In the genomic region with DNA sequence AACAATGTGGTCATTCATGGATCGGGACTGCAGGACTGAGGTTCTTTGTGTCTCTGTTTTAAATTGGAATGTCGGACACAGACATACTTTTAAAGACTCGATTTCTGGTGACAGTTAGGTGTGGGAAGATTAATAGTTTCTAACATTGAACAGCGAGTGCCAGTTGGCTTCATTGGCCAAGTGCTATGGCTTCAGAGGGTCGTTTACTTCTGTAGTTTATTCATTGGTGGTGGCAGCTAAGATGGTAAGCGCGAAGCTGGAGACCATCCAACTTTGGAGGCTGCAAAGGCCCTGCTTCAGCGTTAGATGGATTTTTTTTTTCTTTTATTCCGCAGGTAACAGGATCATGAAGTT, we compare ENCODE assay signal across 8 mouse cellular contexts. TPM values are rescaled to one million over a fixed set of nuclear protein-coding genes. Genes with fewer than 3 reads are reported as not detected.
A peak's percentile ranks its signal among the peaks of the same experiment; 100 is the strongest.
DNase-seq lines count a peak whose midpoint lies in the region; ATAC-seq and TF ChIP-seq lines count a peak whose summit lies in the region.

No protein-coding gene starts in this region.

- intact Hi-C loops in heart, postnatal 10 days (cut with DNase I): no loop called here

- H3K4me2 ChIP-seq in heart, embryonic 15.5 days: peak overlapping the region; percentile 67
- H3K4me2 ChIP-seq in intestine, embryonic 15.5 days (replicated peaks): peak overlapping the region; percentile 62
- H3K4me2 ChIP-seq in midbrain, embryonic 13.5 days (replicated peaks): peak overlapping the region; percentile 60

- TF ChIP-seq POLR2A in ES-Bruce4 (IDR thresholded peaks at IDR 0.05; ENCODE audit: insufficient read depth, low read length): no peak
- no peak for TF ChIP-seq POLR2A in cortical plate, adult 2 months (IDR thresholded peaks at IDR 0.05; ENCODE audit: extremely low read depth, insufficient read depth, low read length)

- H3K4me3 ChIP-seq in heart, embryonic 15.5 days: peak overlapping the region; percentile 85
- peak overlapping the region; percentile 69 for H3K4me3 ChIP-seq in ES-Bruce4 (ENCODE audit: low read depth, low read length)
- H3K4me3 ChIP-seq in cortical plate, adult 2 months (ENCODE audit: insufficient read depth, low read length): peak overlapping the region; percentile 50
- peak overlapping the region; percentile 92 for H3K4me3 ChIP-seq in intestine, embryonic 15.5 days (replicated peaks)
- peak overlapping the region; percentile 66 for H3K4me3 ChIP-seq in midbrain, embryonic 13.5 days (replicated peaks)

- H3K9ac ChIP-seq in heart, embryonic 15.5 days: peak overlapping the region; percentile 87
- H3K9ac ChIP-seq in ES-Bruce4 (ENCODE audit: low read depth, poor library complexity, severe bottlenecking): peak overlapping the region; percentile 38
- peak overlapping the region; percentile 90 for H3K9ac ChIP-seq in intestine, embryonic 15.5 days
- H3K9ac ChIP-seq in midbrain, embryonic 13.5 days (replicated peaks): peak overlapping the region; percentile 82

- no peak for TF ChIP-seq EP300 in ES-Bruce4 (IDR thresholded peaks at IDR 0.05; ENCODE audit: insufficient read depth, low read depth, low read length)

- no peak for DNase-seq in heart, postnatal 10 days
- no peak for DNase-seq in Muller cell, postnatal 12 days (ENCODE audit: inconsistent ontology term)

- no peak for TF ChIP-seq CTCF in ES-Bruce4 (IDR thresholded peaks at IDR 0.05; ENCODE audit: low read depth, low read length)
- TF ChIP-seq CTCF in cortical plate, adult 2 months (IDR thresholded peaks at IDR 0.05; ENCODE audit: extremely low read depth, insufficient read depth, low read length): no peak

- no peak for ATAC-seq in heart, embryonic 15.5 days (replicated peaks; ENCODE audit: insufficient number of reproducible peaks, insufficient read depth, low FRiP score, low read depth)
- no peak for ATAC-seq in intestine, embryonic 15.5 days
- no peak for ATAC-seq in midbrain, embryonic 13.5 days
- ATAC-seq in megakaryocyte progenitor cell, adult 5-6 weeks (replicated peaks; ENCODE audit: poor library complexity): no peak

- H3K9me3 ChIP-seq in heart, embryonic 15.5 days (replicated peaks): no peaks in the 10 kb centered on the region
- no peaks in the 10 kb centered on the region for H3K9me3 ChIP-seq in ES-Bruce4 (replicated peaks; ENCODE audit: control insufficient read depth, insufficient read depth, low read length, poor library complexity, severe bottlenecking)
- no peaks in the 10 kb centered on the region for H3K9me3 ChIP-seq in intestine, embryonic 15.5 days
- no peaks in the 10 kb centered on the region for H3K9me3 ChIP-seq in midbrain, embryonic 13.5 days

- H3K36me3 ChIP-seq in heart, embryonic 15.5 days: no peaks in the 10 kb centered on the region
- no peaks in the 10 kb centered on the region for H3K36me3 ChIP-seq in ES-Bruce4 (ENCODE audit: control insufficient read depth, insufficient read depth, low read length, poor library complexity, severe bottlenecking)
- H3K36me3 ChIP-seq in intestine, embryonic 15.5 days: peaks cover 4% of the 10 kb centered on the region; the same call in 1 of the 2 replicates
- peaks cover 12% of the 10 kb centered on the region; the same call in 1 of the 2 replicates for H3K36me3 ChIP-seq in midbrain, embryonic 13.5 days

- WGBS in heart, embryonic 15.5 days: 3% methylated on average over 9 of the region's 9 CpGs
- WGBS in intestine, embryonic 15.5 days: under 1% methylated on average over 9 of the region's 9 CpGs
- 4% methylated on average over 9 of the region's 9 CpGs for whole genome bisulfite sequencing in midbrain, embryonic 13.5 days

- H3K27ac ChIP-seq in heart, embryonic 15.5 days: peak overlapping the region; percentile 92
- no peak overlapping the region for H3K27ac ChIP-seq in ES-Bruce4 (ENCODE audit: insufficient read depth, low read length)
- peak overlapping the region; percentile 28 for H3K27ac ChIP-seq in cortical plate, adult 2 months (ENCODE audit: insufficient read depth, low read length)
- peak overlapping the region; percentile 92 for H3K27ac ChIP-seq in intestine, embryonic 15.5 days
- H3K27ac ChIP-seq in midbrain, embryonic 13.5 days: peak overlapping the region; percentile 90

- H3K27me3 ChIP-seq in heart, embryonic 15.5 days: no peaks in the 10 kb centered on the region
- no peaks in the 10 kb centered on the region for H3K27me3 ChIP-seq in ES-Bruce4 (ENCODE audit: control insufficient read depth, insufficient read depth, low read length, poor library complexity, severe bottlenecking)
- no peaks in the 10 kb centered on the region for H3K27me3 ChIP-seq in intestine, embryonic 15.5 days (replicated peaks)
- H3K27me3 ChIP-seq in midbrain, embryonic 13.5 days: no peaks in the 10 kb centered on the region

- H3K4me1 ChIP-seq in heart, embryonic 15.5 days (replicated peaks): peaks cover 16% of the 10 kb centered on the region
- H3K4me1 ChIP-seq in ES-Bruce4 (ENCODE audit: control insufficient read depth, insufficient read depth, low read length): no peaks in the 10 kb centered on the region
- H3K4me1 ChIP-seq in cortical plate, adult 2 months (ENCODE audit: control insufficient read depth, insufficient read depth, low read length): peaks cover 6% of the 10 kb centered on the region
- peaks cover 10% of the 10 kb centered on the region; the same call in 1 of the 2 replicates for H3K4me1 ChIP-seq in intestine, embryonic 15.5 days (replicated peaks)
- peaks cover 18% of the 10 kb centered on the region for H3K4me1 ChIP-seq in midbrain, embryonic 13.5 days (replicated peaks)

RNA-seq across cellular contexts. Expression of gene Papss1, which starts 0.7 kb away (rescaled TPM):
- polyA plus RNA-seq in heart, embryonic 15.5 days (2015; fragmentation: Nextera tagmentation; extraction: Ambion mirVana): 34.8 and 52.4 TPM in 2 replicates
- 10 to 100 TPM; 26.3 to 27.0 TPM for total RNA-seq in heart, postnatal 10 days (2021)
- polyA plus RNA-seq in ES-Bruce4 (2011; ENCODE audit: insufficient read depth, insufficient read length, low read depth, missing spikeins): 15.7 and 19.8 TPM in 2 replicates
- polyA plus RNA-seq in cortical plate, adult 2 months (2012; rRNA removed): 70.4 and 71.0 TPM in 2 replicates
- polyA plus RNA-seq in intestine, embryonic 15.5 days (2015; fragmentation: Nextera tagmentation; extraction: Ambion mirVana): 144 and 150 TPM in 2 replicates
- 101 TPM in 2 replicates for polyA plus RNA-seq in midbrain, embryonic 13.5 days (2015; fragmentation: Nextera tagmentation; extraction: Ambion mirVana)
- 17.1 and 19.3 TPM in 2 replicates for total RNA-seq in megakaryocyte progenitor cell, adult 5-6 weeks (2015)
- total RNA-seq in megakaryocyte progenitor cell, adult 5-6 weeks (2017): 25.8 and 27.6 TPM in 2 replicates

Comparison
In these comparisons a context has a peak if more than half of its experiments do, and no peak if none do; other contexts are left out.
1. H3K9ac ChIP-seq: peak in every context shown above with its lines; median percentile 90 in intestine, embryonic 15.5 days; 87 in heart, embryonic 15.5 days; 82 in midbrain, embryonic 13.5 days; 38 in ES-Bruce4.